Mouse (Mus musculus) embryonic facial prominence, embryonic 11.5 days (tissue): ENCODE measurements around the gene Adarb1. TPM values are rescaled to one million over a fixed set of nuclear protein-coding genes. Genes with fewer than 3 reads are reported as not detected.
A peak's percentile ranks its signal among the peaks of the same experiment; 100 is the strongest.
"Not testable (repeated sequence)": the region's sequence is repeated elsewhere in the genome, so short reads cannot be mapped to it uniquely, and the experiment has no call there.

Experiments used
- ATAC-seq: fragments of 200-750 bp; cut with Nextera tagmentation; replicated peaks from 2 replicates; pipeline ENCODE4 v1.8.0; 2017; ENCODE audit warnings: low read depth; ENCODE audit not compliant: insufficient number of reproducible peaks, low FRiP score, low TSS enrichment
- DNase-seq: peaks from one replicate; pipeline ENCODE4 v3.0.0-alpha.2; 2015; ENCODE audit warnings: low spot score
- H3K27ac ChIP-seq: fragments of 300-500 bp; sonication (generic); replicated peaks from 2 replicates; pipeline ENCODE4 v1.5.1; 2014; ENCODE audit warnings: mild to moderate bottlenecking, low read depth, low read length, control low read depth
- H3K27me3 ChIP-seq: fragments of 300-500 bp; sonication (generic); 2 replicates; pipeline ENCODE4 v1.6.1; 2014; ENCODE audit warnings: mild to moderate bottlenecking, low read length, moderate library complexity, mixed read lengths; ENCODE audit not compliant: control insufficient read depth, insufficient read depth
- H3K36me3 ChIP-seq: fragments of 300-500 bp; sonication (generic); replicated peaks from 2 replicates; pipeline ENCODE4 v1.6.1; 2014; ENCODE audit warnings: low read depth, mild to moderate bottlenecking, low read length, moderate library complexity, mixed read lengths; ENCODE audit not compliant: control insufficient read depth, insufficient read depth
- H3K4me1 ChIP-seq: fragments of 300-500 bp; sonication (generic); 2 replicates; pipeline ENCODE4 v1.6.1; 2014; ENCODE audit warnings: low read length, mixed read lengths; ENCODE audit not compliant: control insufficient read depth, insufficient read depth
- H3K4me2 ChIP-seq: fragments of 300-500 bp; sonication (generic); 2 replicates; pipeline ENCODE4 v1.6.1; 2014; ENCODE audit warnings: low read depth, mild to moderate bottlenecking, control low read depth, low read length, moderate library complexity
- H3K4me3 ChIP-seq: fragments of 300-500 bp; sonication (generic); 2 replicates; pipeline ENCODE4 v1.5.1; 2014; ENCODE audit warnings: low read depth, low read length, control low read depth
- H3K9ac ChIP-seq: fragments of 300-500 bp; sonication (generic); replicated peaks from 2 replicates; pipeline ENCODE4 v1.6.1; 2014; ENCODE audit warnings: mild to moderate bottlenecking, control low read depth, low read length
- H3K9me3 ChIP-seq: fragments of 300-500 bp; sonication (generic); replicated peaks from 2 replicates; pipeline ENCODE4 v1.6.1; 2016; ENCODE audit warnings: mild to moderate bottlenecking, low read length, inconsistent platforms, mixed read lengths; ENCODE audit not compliant: control insufficient read depth
- WGBS: fragments of 180-500 bp; shearing (Covaris S2); extraction: QIAGEN DNeasy Blood & Tissue Kit; methylation state at CpG from one replicate; pipeline ENCODE4 v1.1.7; 2014; 5-methylcytosine and 5-hydroxymethylcytosine counted together
- polyA plus RNA-seq: library from polyadenylated mRNA; unstranded; fragments of >200 nt; fragmentation: Nextera tagmentation; extraction: Ambion mirVana; gene quantifications from 2 replicates; pipeline ENCODE4 v1.2.1, GENCODE M21; 2014

Adarb1 gene
- polyA plus RNA-seq, 1 experiment from 2014 or later, result 3.6 TPM

- Histone ChIP-seq H3K36me3 (no peaks in the 10 kb centered on the region), H3K9ac (no peak overlapping the region), H3K4me2 (no peak overlapping the region), H3K4me1 (no peaks in the 10 kb centered on the region), H3K27ac (no peak overlapping the region), H3K9me3 (no peaks in the 10 kb centered on the region), H3K27me3 (no peaks in the 10 kb centered on the region), H3K4me3 (no peak overlapping the region)
- DNase-seq (no peak), ATAC-seq (no peak)
- WGBS, result 53% methylated on average over 5 of the region's 5 CpGs
These were observed 129.4 kb downstream of the Adarb1 start for GRCm38 (mm10) chr10:77288639-77289195.

GRCm38 (mm10) chr10:77287626-77288025, 130.4 kb downstream of the Adarb1 start:
- Histone ChIP-seq H3K4me1 (no peaks in the 10 kb centered on the region), H3K4me3 (no peak overlapping the region), H3K36me3 (no peaks in the 10 kb centered on the region), H3K9ac (no peak overlapping the region), H3K9me3 (no peaks in the 10 kb centered on the region), H3K27ac (no peak overlapping the region), H3K27me3 (no peaks in the 10 kb centered on the region), H3K4me2 (no peak overlapping the region)
- ATAC-seq (no peak), DNase-seq (no peak)
- 88% methylated on average over 8 of the region's 8 CpGs for WGBS

GRCm38 (mm10) chr10:77284832-77285231, 133.2 kb downstream of the Adarb1 start:
- 58% methylated on average over 6 of the region's 6 CpGs for WGBS
- Histone ChIP-seq H3K36me3 (no peaks in the 10 kb centered on the region), H3K9ac (no peak overlapping the region), H3K4me2 (no peak overlapping the region), H3K4me3 (no peak overlapping the region), H3K27me3 (no peaks in the 10 kb centered on the region), H3K27ac (no peak overlapping the region), H3K4me1 (no peaks in the 10 kb centered on the region), H3K9me3 (no peaks in the 10 kb centered on the region)
- no peak for ATAC-seq
- DNase-seq, result no peak

GRCm38 (mm10) chr10:77282822-77283221, 135.2 kb downstream of the Adarb1 start:
- WGBS, result 16% methylated on average over 6 of the region's 6 CpGs
- no peaks in the 10 kb centered on the region for H3K36me3 ChIP-seq
- no peaks in the 10 kb centered on the region for H3K27me3 ChIP-seq
- no peak overlapping the region for H3K9ac ChIP-seq
- ATAC-seq (no peak), DNase-seq (peak; percentile 86)
- H3K4me3 ChIP-seq, result no peak overlapping the region
- H3K27ac ChIP-seq, result no peak overlapping the region
- H3K9me3 ChIP-seq, result no peaks in the 10 kb centered on the region
- H3K4me1 ChIP-seq, result no peaks in the 10 kb centered on the region
- H3K4me2 ChIP-seq, result no peak overlapping the region

GRCm38 (mm10) chr10:77282085-77282484, 136.0 kb downstream of the Adarb1 start:
- H3K4me1 ChIP-seq, H3K4me2 ChIP-seq, H3K27ac ChIP-seq, H3K27me3 ChIP-seq, H3K9ac ChIP-seq, DNase-seq, H3K9me3 ChIP-seq, H3K4me3 ChIP-seq, ATAC-seq, H3K36me3 ChIP-seq: not testable (repeated sequence)
- 74% methylated on average over 1 of the region's 1 CpGs for WGBS

GRCm38 (mm10) chr10:77273798-77274197, 144.3 kb downstream of the Adarb1 start:
- Histone ChIP-seq H3K9me3 (no peaks in the 10 kb centered on the region), H3K9ac (no peak overlapping the region), H3K27ac (no peak overlapping the region), H3K4me1 (no peaks in the 10 kb centered on the region), H3K36me3 (peaks cover 3% of the 10 kb centered on the region; the same call in 1 of the 2 replicates), H3K27me3 (no peaks in the 10 kb centered on the region), H3K4me2 (no peak overlapping the region), H3K4me3 (no peak overlapping the region)
- no peak for DNase-seq
- no peak for ATAC-seq

- Histone ChIP-seq H3K9ac (no peak overlapping the region), H3K9me3 (no peaks in the 10 kb centered on the region), H3K27ac (no peak overlapping the region), H3K4me2 (no peak overlapping the region), H3K4me3 (no peak overlapping the region), H3K27me3 (no peaks in the 10 kb centered on the region), H3K36me3 (peaks cover 3% of the 10 kb centered on the region), H3K4me1 (no peaks in the 10 kb centered on the region)
- ATAC-seq, result no peak
- DNase-seq, result no peak
- WGBS, result 65% methylated on average over 11 of the region's 11 CpGs
These were observed 144.9 kb downstream of the Adarb1 start for GRCm38 (mm10) chr10:77272980-77273730.

- Histone ChIP-seq H3K4me2 (no peak overlapping the region), H3K27me3 (no peaks in the 10 kb centered on the region), H3K4me1 (no peaks in the 10 kb centered on the region), H3K27ac (no peak overlapping the region), H3K36me3 (peaks cover 3% of the 10 kb centered on the region), H3K9ac (no peak overlapping the region), H3K9me3 (no peaks in the 10 kb centered on the region), H3K4me3 (no peak overlapping the region)
- no peak for ATAC-seq
- WGBS, result 89% methylated on average over 7 of the region's 7 CpGs
- DNase-seq, result no peak
These were observed 148.9 kb downstream of the Adarb1 start for GRCm38 (mm10) chr10:77269129-77269528.
